Mouse (Mus musculus): ENCODE results near the gene Castor2.

Castor2 gene

GRCm38 (mm10) chr5:134102720-134103119, 3.2 kb downstream of the Castor2 start:
- DNase-seq: no peak

- DNase-seq: no peak
Observed at GRCm38 (mm10) chr5:134105829-134106228, 6.3 kb downstream of the Castor2 start.

GRCm38 (mm10) chr5:134114981-134115380, 15.5 kb downstream of the Castor2 start:
- no peak for DNase-seq

GRCm38 (mm10) chr5:134115639-134116259, 16.2 kb downstream of the Castor2 start:
- no peak for DNase-seq

- DNase-seq: no peak
Observed at GRCm38 (mm10) chr5:134118798-134119407, 19.4 kb downstream of the Castor2 start.

- no peak for DNase-seq
Observed at GRCm38 (mm10) chr5:134119481-134120120, 20.1 kb downstream of the Castor2 start.

GRCm38 (mm10) chr5:134120135-134120534, 20.6 kb downstream of the Castor2 start:
- DNase-seq: no peak

GRCm38 (mm10) chr5:134121138-134121892, 21.8 kb downstream of the Castor2 start:
- DNase-seq: no peak

- no peak for DNase-seq
Observed at GRCm38 (mm10) chr5:134121893-134122259, 22.4 kb downstream of the Castor2 start.

GRCm38 (mm10) chr5:134123846-134124245, 24.3 kb downstream of the Castor2 start:
- DNase-seq: no peak

- DNase-seq: no peak
Observed at GRCm38 (mm10) chr5:134126232-134126631, 26.7 kb downstream of the Castor2 start.

- DNase-seq: peak; percentile 18 to 40
Observed at GRCm38 (mm10) chr5:134131586-134131985, 32.1 kb downstream of the Castor2 start.

- DNase-seq: no peak
Observed at GRCm38 (mm10) chr5:134136022-134136421, 36.5 kb downstream of the Castor2 start.

- DNase-seq: no peak
Observed at GRCm38 (mm10) chr5:134137933-134138332, 38.4 kb downstream of the Castor2 start.

- DNase-seq: no peak
Observed at GRCm38 (mm10) chr5:134139429-134139828, 39.9 kb downstream of the Castor2 start.

- no peak for DNase-seq
Observed at GRCm38 (mm10) chr5:134141236-134141635, 41.7 kb downstream of the Castor2 start.

GRCm38 (mm10) chr5:134142381-134142780, 42.9 kb downstream of the Castor2 start:
- no peak for DNase-seq

GRCm38 (mm10) chr5:134144986-134145385, 45.5 kb downstream of the Castor2 start:
- DNase-seq: no peak

- no peak for DNase-seq
Observed at GRCm38 (mm10) chr5:134147194-134147753, 47.8 kb downstream of the Castor2 start.

GRCm38 (mm10) chr5:134148153-134148552, 48.6 kb downstream of the Castor2 start:
- no peak for DNase-seq

- no peak for DNase-seq
Observed at GRCm38 (mm10) chr5:134151895-134152294, 52.4 kb downstream of the Castor2 start.

- DNase-seq: no peak
Observed at GRCm38 (mm10) chr5:134155916-134156466, 56.5 kb downstream of the Castor2 start.

GRCm38 (mm10) chr5:134164688-134165087, 65.2 kb downstream of the Castor2 start:
- no peak for DNase-seq

All from cerebellum, adult 18-20 months (tissue).